Mouse (Mus musculus) hindbrain, embryonic 13.5 days (tissue): ENCODE data around the gene Fam83e. TPM values are rescaled to one million over a fixed set of nuclear protein-coding genes. Genes with fewer than 3 reads are reported as not detected.

ENCODE experiments used
- ATAC-seq: fragments of 200-750 bp; cut with Nextera tagmentation; 2 replicates; pipeline ENCODE4 v1.8.0; 2017; ENCODE audit warnings: moderate TSS enrichment; ENCODE audit not compliant: low FRiP score
- H3K27ac ChIP-seq: fragments of 300-500 bp; sonication (generic); 2 replicates; pipeline ENCODE4 v1.5.1; 2015; ENCODE audit warnings: inconsistent platforms, mild to moderate bottlenecking, moderate library complexity
- H3K27me3 ChIP-seq: fragments of 300-500 bp; sonication (generic); 2 replicates; pipeline ENCODE4 v1.6.1; 2015; ENCODE audit warnings: mild to moderate bottlenecking, inconsistent platforms
- H3K36me3 ChIP-seq: fragments of 300-500 bp; sonication (generic); 2 replicates; pipeline ENCODE4 v1.6.1; 2015; ENCODE audit warnings: mild to moderate bottlenecking, inconsistent platforms
- H3K4me1 ChIP-seq: fragments of 300-500 bp; sonication (generic); replicated peaks from 2 replicates; pipeline ENCODE4 v1.6.1; 2015; ENCODE audit warnings: inconsistent platforms
- H3K4me2 ChIP-seq: fragments of 300-500 bp; sonication (generic); 2 replicates; pipeline ENCODE4 v1.6.1; 2015; ENCODE audit warnings: inconsistent platforms, mild to moderate bottlenecking, moderate library complexity
- H3K4me3 ChIP-seq: fragments of 300-500 bp; sonication (generic); 2 replicates; pipeline ENCODE4 v1.5.1; 2015; ENCODE audit warnings: mild to moderate bottlenecking, inconsistent platforms
- H3K9ac ChIP-seq: fragments of 300-500 bp; sonication (generic); 2 replicates; pipeline ENCODE4 v1.6.1; 2015; ENCODE audit warnings: mild to moderate bottlenecking, inconsistent platforms
- H3K9me3 ChIP-seq: fragments of 300-500 bp; sonication (generic); 2 replicates; pipeline ENCODE4 v1.6.1; 2016; ENCODE audit warnings: inconsistent platforms
- WGBS: fragments of 180-500 bp; shearing (Covaris S2); methylation state at CpG from one replicate; pipeline ENCODE4 v1.1.7; 2015; 5-methylcytosine and 5-hydroxymethylcytosine counted together
- polyA plus RNA-seq: library from polyadenylated mRNA; unstranded; fragments of >200 nt; fragmentation: Nextera tagmentation; extraction: Ambion mirVana; gene quantifications from 2 replicates; pipeline ENCODE4 v1.2.1, GENCODE M21; 2015

Fam83e gene
- polyA plus RNA-seq, 1 experiment from 2014 or later, result 0.48 TPM

DNA sequence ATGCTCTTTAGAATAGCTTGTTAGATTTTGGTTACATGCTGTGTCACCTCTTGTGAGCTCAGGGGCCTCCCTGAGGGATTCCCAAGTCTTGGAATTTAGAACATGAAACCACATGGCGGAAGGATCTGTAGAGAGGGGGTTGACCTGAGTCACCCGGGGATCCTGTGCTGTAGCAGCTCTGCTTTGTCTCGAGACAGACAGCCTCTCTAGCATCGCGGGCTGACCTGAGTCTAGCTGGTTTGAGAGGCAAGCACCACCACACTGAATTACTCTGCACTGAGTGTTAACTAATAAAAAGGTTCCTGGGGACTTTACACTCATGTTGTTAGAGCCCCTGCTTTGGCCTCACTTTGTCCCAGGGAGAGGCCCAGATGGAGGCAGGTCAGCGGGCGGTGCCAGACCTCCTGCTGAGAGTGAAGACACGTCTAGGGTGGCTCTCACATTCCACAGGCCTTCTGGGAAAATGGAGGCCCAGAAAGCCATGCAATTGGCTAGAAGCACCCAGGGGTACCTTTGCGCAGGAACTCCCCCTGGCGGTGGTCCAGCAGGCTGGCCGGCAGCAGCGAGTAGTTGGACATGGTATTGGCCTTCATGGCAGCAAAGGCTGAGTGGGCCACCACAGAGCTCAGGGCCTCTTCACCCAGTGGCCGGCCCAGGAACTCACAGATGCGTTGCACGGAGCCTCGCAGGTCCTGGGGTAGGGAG lies 9.9 kb downstream of the Fam83e start:
- WGBS, result 21% methylated on average over 16 of the region's 16 CpGs
- Histone ChIP-seq H3K36me3 (peaks cover 29% of the 10 kb centered on the region), H3K27me3 (no peaks in the 10 kb centered on the region), H3K9ac (no peak overlapping the region), H3K9me3 (no peaks in the 10 kb centered on the region), H3K4me1 (peaks cover 8% of the 10 kb centered on the region; the same call in 1 of the 2 replicates), H3K4me2 (no peak overlapping the region), H3K4me3 (no peak overlapping the region), H3K27ac (no peak overlapping the region)
- ATAC-seq, result peak; percentile 32; the same call in 1 of the 2 replicates

DNA sequence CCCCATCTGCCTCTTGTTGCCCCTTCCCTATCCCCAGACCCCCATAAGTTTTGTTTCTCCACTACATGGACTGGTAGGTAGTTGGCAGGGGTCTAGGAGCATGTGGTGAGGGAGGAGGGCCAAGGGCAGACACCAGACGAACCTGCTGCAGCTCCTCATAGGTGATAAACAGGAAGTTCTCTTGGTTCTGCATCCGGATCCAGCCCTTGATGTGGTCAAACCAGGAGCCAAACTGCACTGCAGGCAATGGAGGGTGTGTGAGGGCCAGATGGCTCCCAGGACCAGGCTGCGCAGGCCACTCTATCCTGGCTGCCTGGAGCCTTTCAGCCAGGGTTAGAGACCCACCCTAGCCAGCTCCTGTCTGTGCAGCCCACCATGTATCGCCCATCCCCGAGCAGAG lies 12.5 kb downstream of the Fam83e start:
- Histone ChIP-seq H3K9ac (no peak overlapping the region), H3K36me3 (peaks cover 12% of the 10 kb centered on the region), H3K4me1 (peaks cover 8% of the 10 kb centered on the region; the same call in 1 of the 2 replicates), H3K4me3 (no peak overlapping the region), H3K27ac (no peak overlapping the region), H3K9me3 (no peaks in the 10 kb centered on the region), H3K27me3 (no peaks in the 10 kb centered on the region), H3K4me2 (no peak overlapping the region)
- 84% methylated on average over 5 of the region's 5 CpGs for WGBS
- no peak for ATAC-seq

DNA sequence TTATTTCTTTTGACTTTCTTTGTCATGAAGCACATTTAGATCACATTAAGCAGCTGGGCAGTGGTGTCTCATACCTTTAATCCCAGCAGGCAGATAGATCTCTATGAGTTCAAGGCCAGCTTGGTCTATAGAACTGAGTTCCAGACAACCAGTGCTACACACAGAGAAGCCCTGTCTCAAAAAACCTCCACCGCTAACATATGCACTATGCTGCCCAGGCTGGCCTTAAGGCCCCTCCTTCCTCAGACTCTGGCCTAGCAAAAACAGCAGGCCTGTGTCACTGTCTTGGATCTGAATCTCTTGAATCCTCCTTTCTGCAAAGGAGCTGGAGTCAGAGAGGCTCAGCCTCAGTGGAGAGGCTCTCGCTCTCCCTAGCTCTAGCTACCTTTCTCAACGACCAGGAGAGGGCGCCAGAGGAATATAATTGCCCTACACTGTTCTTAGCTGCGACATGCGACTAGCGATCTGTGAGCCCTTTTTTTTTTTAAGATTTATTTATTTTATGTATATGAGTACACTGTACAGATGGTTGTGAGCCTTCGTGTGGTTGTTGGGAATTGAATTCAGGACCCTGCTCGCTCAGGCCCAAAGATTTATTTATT lies 18.3 kb downstream of the Fam83e start:
- Histone ChIP-seq H3K4me3 (no peak overlapping the region), H3K27me3 (peaks cover 19% of the 10 kb centered on the region), H3K4me1 (0 out of 2 replicates have a peak, but pooled peaks cover 3% of the 10 kb centered on the region), H3K9ac (no peak overlapping the region), H3K4me2 (no peak overlapping the region), H3K27ac (no peak overlapping the region), H3K36me3 (no peaks in the 10 kb centered on the region), H3K9me3 (no peaks in the 10 kb centered on the region)
- 7% methylated on average over 9 of the region's 9 CpGs for WGBS
- ATAC-seq, result peak; percentile 85; the same call in 1 of the 2 replicates

DNA sequence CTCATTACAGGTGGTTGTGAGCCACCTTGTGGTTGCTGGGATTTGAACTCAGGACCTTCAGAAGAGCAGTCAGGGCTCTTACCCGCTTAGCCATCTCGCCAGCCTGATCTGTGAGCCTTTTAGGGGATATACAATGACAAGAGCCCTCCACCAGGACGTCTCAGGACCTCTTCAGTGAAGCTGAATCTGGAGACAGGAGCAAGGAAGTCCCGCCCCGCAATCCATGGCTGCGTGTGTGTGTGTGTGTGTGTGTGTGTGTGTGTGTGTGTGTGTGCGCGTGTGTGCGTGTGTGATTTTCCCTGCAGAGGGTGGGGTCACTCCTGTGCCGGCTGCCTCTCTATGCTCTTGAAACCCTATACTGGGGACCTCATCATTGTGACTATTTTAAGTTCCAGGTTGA lies 18.8 kb downstream of the Fam83e start:
- peaks cover 19% of the 10 kb centered on the region for H3K27me3 ChIP-seq
- 0 out of 2 replicates have a peak, but pooled peaks cover 3% of the 10 kb centered on the region for H3K4me1 ChIP-seq
- ATAC-seq, result no peak
- WGBS, result 70% methylated on average over 10 of the region's 10 CpGs
- no peak overlapping the region for H3K27ac ChIP-seq
- no peaks in the 10 kb centered on the region for H3K9me3 ChIP-seq
- no peak overlapping the region for H3K4me3 ChIP-seq
- H3K4me2 ChIP-seq, result no peak overlapping the region
- H3K36me3 ChIP-seq, result no peaks in the 10 kb centered on the region
- H3K9ac ChIP-seq, result no peak overlapping the region

DNA sequence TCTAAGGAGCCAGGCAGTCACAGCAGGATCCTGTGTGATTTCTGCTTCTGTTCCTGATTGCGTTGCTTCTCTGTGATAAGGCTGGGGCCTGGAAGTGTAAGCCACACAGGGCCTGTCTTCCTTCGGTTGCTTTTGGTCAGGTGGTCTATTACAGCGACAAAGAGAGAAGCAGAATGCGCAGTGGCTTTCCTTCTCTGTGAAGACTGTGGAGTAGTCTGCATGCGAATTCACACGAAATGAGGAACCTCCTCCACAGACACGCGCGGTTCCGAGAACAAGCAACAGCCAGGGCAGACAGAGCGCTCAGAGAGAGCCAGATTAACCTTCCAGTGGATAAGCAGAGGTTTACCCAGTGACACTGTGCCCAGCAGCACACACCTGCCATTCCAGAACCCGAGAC lies 20.3 kb downstream of the Fam83e start:
- no peak overlapping the region for H3K4me3 ChIP-seq
- no peaks in the 10 kb centered on the region for H3K9me3 ChIP-seq
- peaks cover 19% of the 10 kb centered on the region for H3K27me3 ChIP-seq
- no peak overlapping the region for H3K4me2 ChIP-seq
- H3K36me3 ChIP-seq, result no peaks in the 10 kb centered on the region
- 87% methylated on average over 12 of the region's 12 CpGs for WGBS
- no peak for ATAC-seq
- H3K27ac ChIP-seq, result no peak overlapping the region
- H3K9ac ChIP-seq, result 0 out of 2 replicates have a peak overlapping the region, but pooled peaks have one; percentile 13
- H3K4me1 ChIP-seq, result 0 out of 2 replicates have a peak, but pooled peaks cover 3% of the 10 kb centered on the region

DNA sequence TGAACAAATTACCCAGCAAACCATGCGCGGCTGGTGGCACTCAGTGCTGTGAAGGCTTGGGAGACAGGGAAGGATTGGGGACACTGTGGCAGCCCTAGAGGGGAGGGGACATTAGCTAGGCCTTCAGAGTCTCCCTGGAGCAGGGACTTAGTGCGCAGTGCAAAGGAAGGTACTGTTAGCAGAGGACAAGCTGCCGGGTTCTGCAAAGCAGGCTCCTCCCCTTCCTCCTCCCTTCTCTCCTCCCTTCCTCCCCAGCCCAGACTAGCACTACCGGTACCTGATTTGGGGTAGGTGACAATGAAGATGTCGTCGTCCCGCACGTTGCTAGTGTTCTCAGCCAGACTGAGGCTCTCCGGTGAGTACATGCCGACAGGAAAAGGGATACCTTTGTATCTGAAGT lies 20.8 kb downstream of the Fam83e start:
- no peak for ATAC-seq
- Histone ChIP-seq H3K36me3 (no peaks in the 10 kb centered on the region), H3K4me2 (peak overlapping the region; percentile 23; the same call in 1 of the 2 replicates), H3K27me3 (peaks cover 19% of the 10 kb centered on the region), H3K9ac (0 out of 2 replicates have a peak overlapping the region, but pooled peaks have one; percentile 13), H3K9me3 (no peaks in the 10 kb centered on the region), H3K4me3 (no peak overlapping the region), H3K4me1 (0 out of 2 replicates have a peak, but pooled peaks cover 3% of the 10 kb centered on the region), H3K27ac (no peak overlapping the region)
- WGBS, result 33% methylated on average over 11 of the region's 11 CpGs

DNA sequence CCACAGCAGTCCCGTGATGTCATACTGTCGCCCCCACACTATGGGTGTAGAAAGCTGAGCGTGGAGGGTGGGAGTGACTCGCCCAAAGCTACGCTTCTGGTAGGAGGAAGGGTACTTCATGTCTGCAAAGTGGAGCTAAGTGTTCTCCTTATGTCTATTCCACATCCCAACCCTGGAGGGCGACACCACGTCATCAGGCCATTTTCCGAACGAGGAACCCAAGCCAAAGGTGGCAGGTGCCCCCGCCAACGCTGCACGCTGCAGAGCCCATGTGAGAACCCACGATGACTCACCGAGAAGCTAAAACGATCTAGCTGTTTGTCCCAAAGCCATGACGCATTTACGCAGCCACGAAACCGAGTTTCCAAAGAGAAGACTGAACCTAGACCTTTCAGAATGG lies 21.3 kb downstream of the Fam83e start:
- Histone ChIP-seq H3K4me3 (no peak overlapping the region), H3K27me3 (peaks cover 19% of the 10 kb centered on the region), H3K9me3 (no peaks in the 10 kb centered on the region), H3K36me3 (no peaks in the 10 kb centered on the region), H3K4me1 (0 out of 2 replicates have a peak, but pooled peaks cover 3% of the 10 kb centered on the region), H3K4me2 (peak overlapping the region; percentile 23; the same call in 1 of the 2 replicates), H3K9ac (no peak overlapping the region), H3K27ac (no peak overlapping the region)
- ATAC-seq, result no peak
- 35% methylated on average over 19 of the region's 19 CpGs for WGBS

DNA sequence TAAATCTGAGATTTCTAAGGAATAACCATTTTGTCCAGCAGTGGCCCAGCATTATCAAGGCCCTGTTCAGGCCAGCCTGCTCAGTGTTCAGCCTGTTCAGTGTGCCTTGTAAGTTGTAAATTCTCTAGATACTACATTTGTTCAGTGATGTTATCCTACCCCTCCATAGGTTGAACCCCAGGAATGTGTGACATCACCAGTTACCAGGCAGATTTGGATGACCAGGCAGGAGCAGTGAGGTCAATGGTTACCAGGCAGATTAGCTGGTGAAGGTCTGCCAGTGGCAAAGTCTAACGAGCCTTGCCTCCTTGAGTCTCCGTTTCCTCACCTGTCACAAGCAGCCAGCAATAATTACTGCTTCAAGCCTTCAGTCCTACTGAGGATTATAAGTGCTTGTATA lies 23.4 kb downstream of the Fam83e start:
- 49% methylated on average over 2 of the region's 2 CpGs for WGBS
- Histone ChIP-seq H3K27ac (no peak overlapping the region), H3K4me1 (0 out of 2 replicates have a peak, but pooled peaks cover 6% of the 10 kb centered on the region), H3K36me3 (no peaks in the 10 kb centered on the region), H3K9ac (no peak overlapping the region), H3K4me3 (no peak overlapping the region), H3K27me3 (peaks cover 16% of the 10 kb centered on the region), H3K9me3 (no peaks in the 10 kb centered on the region), H3K4me2 (no peak overlapping the region)
- no peak for ATAC-seq

DNA sequence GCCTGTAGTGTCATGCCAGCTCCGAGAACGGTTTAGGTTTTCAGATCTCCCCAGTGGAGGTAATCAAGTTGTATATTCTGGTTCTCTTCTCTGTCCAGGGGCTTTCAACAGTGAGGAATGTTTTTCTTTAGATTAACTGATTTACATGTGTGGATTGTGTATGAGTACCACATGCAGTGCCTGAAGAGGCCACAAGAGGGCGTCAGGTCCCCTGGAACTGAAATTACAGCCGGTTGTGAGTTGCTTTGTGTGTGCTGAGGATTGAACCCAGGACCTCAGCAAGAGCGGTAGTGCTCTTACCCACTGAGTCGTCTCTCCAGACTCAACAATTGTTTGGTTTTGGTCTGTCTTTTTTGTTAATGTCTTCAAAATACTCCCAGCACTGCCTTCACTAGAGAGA lies 25.5 kb downstream of the Fam83e start:
- 64% methylated on average over 6 of the region's 6 CpGs for WGBS
- Histone ChIP-seq H3K36me3 (no peaks in the 10 kb centered on the region), H3K4me2 (no peak overlapping the region), H3K27ac (no peak overlapping the region), H3K4me3 (no peak overlapping the region), H3K9ac (no peak overlapping the region), H3K4me1 (peaks cover 9% of the 10 kb centered on the region), H3K9me3 (no peaks in the 10 kb centered on the region), H3K27me3 (peaks cover 12% of the 10 kb centered on the region)
- ATAC-seq, result no peak

DNA sequence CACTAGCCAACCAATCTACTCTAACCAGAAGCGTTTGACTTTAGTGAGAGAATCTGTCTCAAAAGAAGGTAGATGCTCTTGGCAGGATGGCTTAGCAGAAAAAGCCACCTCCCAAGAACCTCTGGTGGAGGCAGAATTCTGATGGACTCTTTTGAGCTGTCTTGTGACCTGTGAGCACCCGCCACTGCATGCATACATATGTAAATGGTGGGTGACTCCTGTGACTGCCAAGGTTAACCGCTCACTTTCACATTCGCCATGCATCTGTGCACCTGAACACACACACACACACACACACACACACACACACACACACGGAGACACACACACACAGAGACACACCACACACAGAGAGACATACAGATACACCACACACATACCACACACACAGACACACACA lies 26.4 kb downstream of the Fam83e start:
- Histone ChIP-seq H3K4me3 (no peak overlapping the region), H3K36me3 (no peaks in the 10 kb centered on the region), H3K27ac (no peak overlapping the region), H3K4me2 (no peak overlapping the region), H3K27me3 (peaks cover 3% of the 10 kb centered on the region; the same call in 1 of the 2 replicates), H3K9me3 (no peaks in the 10 kb centered on the region), H3K9ac (no peak overlapping the region), H3K4me1 (peaks cover 8% of the 10 kb centered on the region)
- ATAC-seq, result no peak
- 83% methylated on average over 5 of the region's 5 CpGs for WGBS

DNA sequence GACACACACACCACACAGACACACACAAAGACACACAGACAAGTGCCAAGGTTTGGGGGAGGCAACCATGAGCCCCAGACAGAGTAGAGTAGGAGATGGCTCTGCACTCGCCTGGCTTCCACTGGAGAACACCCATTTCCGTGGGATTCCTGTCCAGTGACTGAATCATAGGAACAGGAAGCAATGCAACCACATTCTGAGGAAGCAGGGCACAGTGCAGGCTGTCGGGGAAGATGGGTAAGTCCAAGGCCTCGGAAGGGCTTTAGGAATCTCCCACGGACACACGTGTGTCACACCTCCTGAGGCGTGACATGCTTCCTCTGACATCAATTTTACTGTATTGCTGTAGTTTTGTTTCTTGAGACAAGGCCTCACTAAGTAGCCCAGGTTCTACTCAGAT lies 27.1 kb downstream of the Fam83e start:
- 78% methylated on average over 7 of the region's 7 CpGs for WGBS
- Histone ChIP-seq H3K4me3 (no peak overlapping the region), H3K27ac (no peak overlapping the region), H3K9ac (no peak overlapping the region), H3K27me3 (0 out of 2 replicates have a peak, but pooled peaks cover under 1% of the 10 kb centered on the region), H3K4me2 (no peak overlapping the region), H3K4me1 (peaks cover 8% of the 10 kb centered on the region), H3K36me3 (no peaks in the 10 kb centered on the region), H3K9me3 (no peaks in the 10 kb centered on the region)
- no peak for ATAC-seq

DNA sequence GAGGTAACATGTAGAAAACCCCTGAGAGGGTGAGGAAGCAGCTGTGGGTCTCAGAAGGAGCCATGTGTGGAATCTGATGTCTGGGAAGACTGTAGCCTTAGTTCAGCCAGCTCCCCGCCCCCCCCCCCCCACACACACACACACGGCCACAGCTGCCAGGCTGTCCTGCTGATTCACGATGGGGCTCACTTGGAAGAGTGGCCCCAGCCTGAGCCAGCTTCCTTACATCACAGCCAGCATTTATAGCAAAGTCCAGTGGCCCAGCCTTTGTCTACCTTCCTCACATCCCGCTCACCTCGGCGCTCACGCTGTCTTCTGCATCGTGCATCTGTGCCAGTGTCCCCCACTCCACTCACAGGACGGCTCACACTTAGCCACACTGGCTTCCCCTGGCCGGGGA lies 28.4 kb downstream of the Fam83e start:
- 0 out of 2 replicates have a peak overlapping the region, but pooled peaks have one; percentile 43 for H3K9ac ChIP-seq
- no peak overlapping the region for H3K27ac ChIP-seq
- no peaks in the 10 kb centered on the region for H3K9me3 ChIP-seq
- ATAC-seq, result no peak
- peaks cover 8% of the 10 kb centered on the region for H3K4me1 ChIP-seq
- H3K4me3 ChIP-seq, result no peak overlapping the region
- WGBS, result 50% methylated on average over 8 of the region's 10 CpGs
- H3K27me3 ChIP-seq, result 0 out of 2 replicates have a peak, but pooled peaks cover 3% of the 10 kb centered on the region
- H3K4me2 ChIP-seq, result no peak overlapping the region
- no peaks in the 10 kb centered on the region for H3K36me3 ChIP-seq
